Mouse (Mus musculus) cerebellum, adult 2 months (tissue): ENCODE data around the gene Gabrb2.

ENCODE experiments used
- CTCF ChIP-seq: fragments of 200-500 bp; IDR thresholded peaks from 2 replicates; pipeline ENCODE4 v1.5.1; 2011; ENCODE audit warnings: low read depth, mild to moderate bottlenecking, control low read depth, low read length, moderate library complexity, borderline replicate concordance; ENCODE audit not compliant: insufficient read depth
- POLR2A ChIP-seq: fragments of 200-500 bp; IDR thresholded peaks from 2 replicates; pipeline ENCODE4 v1.6.1; 2011; ENCODE audit warnings: low read length, control low read depth, borderline replicate concordance; ENCODE audit not compliant: insufficient read depth

GRCm38 (mm10) chr11:42386486-42386885 is 33.1 kb upstream of the Gabrb2 start:
- no peak for TF ChIP-seq CTCF
- no peak for TF ChIP-seq POLR2A
